Mouse (Mus musculus) hindbrain, embryonic 12.5 days (tissue): ENCODE measurements around the gene Cyyr1. TPM values are rescaled to one million over a fixed set of nuclear protein-coding genes. Genes with fewer than 3 reads are reported as not detected.
"Not testable (repeated sequence)": the region's sequence is repeated elsewhere in the genome, so short reads cannot be mapped to it uniquely, and the experiment has no call there.

Source experiments
- ATAC-seq: fragments of 200-750 bp; cut with Nextera tagmentation; 2 replicates; pipeline ENCODE4 v1.8.0; 2017; ENCODE audit warnings: moderate TSS enrichment; ENCODE audit not compliant: low FRiP score
- H3K27ac ChIP-seq: fragments of 300-500 bp; sonication (generic); 2 replicates; pipeline ENCODE4 v1.5.1; 2016; ENCODE audit warnings: mild to moderate bottlenecking
- H3K27me3 ChIP-seq: fragments of 300-500 bp; sonication (generic); 2 replicates; pipeline ENCODE4 v1.6.1; 2016; ENCODE audit warnings: mild to moderate bottlenecking
- H3K36me3 ChIP-seq: fragments of 300-500 bp; sonication (generic); 2 replicates; pipeline ENCODE4 v1.6.1; 2016; ENCODE audit warnings: mild to moderate bottlenecking
- H3K4me1 ChIP-seq: fragments of 300-500 bp; sonication (generic); 2 replicates; pipeline ENCODE4 v1.6.1; 2016
- H3K4me2 ChIP-seq: fragments of 300-500 bp; sonication (generic); replicated peaks from 2 replicates; pipeline ENCODE4 v1.6.1; 2016; ENCODE audit warnings: mild to moderate bottlenecking
- H3K4me3 ChIP-seq: fragments of 300-500 bp; sonication (generic); 2 replicates; pipeline ENCODE4 v1.5.1; 2016; ENCODE audit warnings: mild to moderate bottlenecking
- H3K9ac ChIP-seq: fragments of 300-500 bp; sonication (generic); 2 replicates; pipeline ENCODE4 v1.6.1; 2016; ENCODE audit warnings: mild to moderate bottlenecking, moderate library complexity
- H3K9me3 ChIP-seq: fragments of 300-500 bp; sonication (generic); replicated peaks from 2 replicates; pipeline ENCODE4 v1.6.1; 2016; ENCODE audit warnings: mild to moderate bottlenecking
- WGBS: fragments of 180-500 bp; shearing (Covaris S2); methylation state at CpG from one replicate; pipeline ENCODE4 v1.1.7; 2016; 5-methylcytosine and 5-hydroxymethylcytosine counted together
- polyA plus RNA-seq: library from polyadenylated mRNA; unstranded; fragments of >200 nt; fragmentation: Nextera tagmentation; extraction: Ambion mirVana; gene quantifications from 2 replicates; pipeline ENCODE4 v1.2.1, GENCODE M21; 2016

Gene Cyyr1
- polyA plus RNA-seq: 4.4 and 4.5 TPM in 2 replicates

DNA sequence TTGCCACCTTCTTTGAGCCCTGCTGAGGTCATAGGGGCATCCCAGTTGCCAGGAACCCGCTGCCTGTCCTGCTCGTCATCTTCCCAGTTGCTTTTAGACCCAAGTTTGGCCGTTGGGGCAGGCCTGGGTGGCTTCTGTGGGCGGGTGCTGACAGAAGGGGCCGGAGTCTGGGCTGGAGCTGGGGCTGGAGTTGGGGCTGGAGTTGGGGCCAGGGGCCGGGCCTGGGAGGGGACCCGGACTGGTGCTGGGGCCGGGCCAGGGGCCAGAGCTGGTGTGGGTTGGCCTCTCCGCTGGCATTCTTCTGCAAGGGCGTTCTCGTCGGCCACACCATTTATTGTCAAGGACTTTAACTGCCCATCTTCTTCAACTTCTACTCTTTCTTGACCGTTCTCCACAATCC, at the start of gene Cyyr1:
Gene Cyyr1, minus strand, starts transcription at position 101 of the 400 bp plus-strand sequence.
- not testable (repeated sequence) for H3K27ac ChIP-seq, ATAC-seq, H3K9me3 ChIP-seq, H3K36me3 ChIP-seq, H3K27me3 ChIP-seq, H3K4me1 ChIP-seq, H3K9ac ChIP-seq, H3K4me2 ChIP-seq, H3K4me3 ChIP-seq
- WGBS: 78% methylated on average over 13 of the region's 13 CpGs

DNA sequence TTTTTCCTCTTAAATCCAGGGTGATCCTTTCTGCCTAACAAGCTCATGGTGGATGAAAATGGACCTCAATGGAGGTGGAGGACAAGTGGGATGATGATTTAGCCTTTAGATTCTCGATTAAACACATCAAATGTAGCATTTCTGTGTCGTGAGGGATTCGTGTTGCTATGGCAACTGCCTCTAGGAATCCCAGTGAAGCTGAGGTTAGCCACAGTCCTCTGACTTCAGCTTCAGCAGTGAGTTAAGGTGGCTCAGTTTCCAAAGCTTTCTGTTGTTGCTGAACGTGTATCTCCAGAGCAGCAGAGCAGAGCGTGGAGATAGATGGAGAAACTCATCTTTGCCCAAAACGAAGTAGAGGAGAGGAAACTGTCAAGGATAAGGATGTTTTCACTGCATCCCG, 35.6 kb upstream of the Cyyr1 start:
- 63% methylated on average over 7 of the region's 7 CpGs for WGBS
- ATAC-seq: no peak
- Histone ChIP-seq H3K27ac (no peak overlapping the region), H3K27me3 (no peaks in the 10 kb centered on the region), H3K9me3 (no peaks in the 10 kb centered on the region), H3K4me3 (no peak overlapping the region), H3K4me2 (no peak overlapping the region), H3K36me3 (no peaks in the 10 kb centered on the region), H3K9ac (no peak overlapping the region), H3K4me1 (no peaks in the 10 kb centered on the region)

- no peak for ATAC-seq
- Histone ChIP-seq H3K4me3 (no peak overlapping the region), H3K36me3 (no peaks in the 10 kb centered on the region), H3K9me3 (no peaks in the 10 kb centered on the region), H3K27me3 (no peaks in the 10 kb centered on the region), H3K4me1 (no peaks in the 10 kb centered on the region), H3K9ac (no peak overlapping the region), H3K27ac (no peak overlapping the region), H3K4me2 (no peak overlapping the region)
- 84% methylated on average over 4 of the region's 4 CpGs for WGBS
Observed at GRCm38 (mm10) chr16:85587573-85588226, 34.5 kb upstream of the Cyyr1 start.

GRCm38 (mm10) chr16:85566474-85566873, 13.3 kb upstream of the Cyyr1 start:
- 80% methylated on average over 5 of the region's 5 CpGs for whole genome bisulfite sequencing
- H3K9me3 ChIP-seq: no peaks in the 10 kb centered on the region
- H3K9ac ChIP-seq: no peak overlapping the region
- H3K36me3 ChIP-seq: no peaks in the 10 kb centered on the region
- no peak overlapping the region for H3K4me2 ChIP-seq
- no peak overlapping the region for H3K4me3 ChIP-seq
- H3K4me1 ChIP-seq: no peaks in the 10 kb centered on the region
- H3K27ac ChIP-seq: no peak overlapping the region
- no peaks in the 10 kb centered on the region for H3K27me3 ChIP-seq
- ATAC-seq: no peak

DNA sequence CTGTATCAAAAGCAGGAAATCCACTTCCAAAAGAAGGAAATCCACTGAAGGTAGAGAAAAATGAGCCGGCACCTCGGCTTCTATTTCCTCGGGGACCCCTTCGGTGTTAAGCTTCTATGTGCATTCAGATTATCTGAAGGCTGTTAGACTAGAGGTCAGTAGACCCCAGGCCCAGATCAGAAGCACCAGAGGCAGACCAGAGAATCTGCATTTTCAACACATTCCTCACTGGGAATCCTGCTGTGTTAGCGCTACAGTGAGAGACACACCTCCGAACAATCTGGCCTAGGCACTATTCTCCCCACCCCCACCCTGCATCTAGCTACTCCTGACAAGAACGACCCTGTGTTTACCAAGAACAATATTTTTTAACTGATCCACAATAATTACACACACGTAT, 641 bp upstream of the Cyyr1 start:
- Histone ChIP-seq H3K9me3 (no peaks in the 10 kb centered on the region), H3K4me1 (peaks cover 9% of the 10 kb centered on the region), H3K36me3 (no peaks in the 10 kb centered on the region), H3K27ac (no peak overlapping the region), H3K4me3 (no peak overlapping the region), H3K9ac (no peak overlapping the region), H3K27me3 (no peaks in the 10 kb centered on the region), H3K4me2 (no peak overlapping the region)
- WGBS: 40% methylated on average over 8 of the region's 8 CpGs
- ATAC-seq: no peak

GRCm38 (mm10) chr16:85551976-85552375, 1.2 kb downstream of the Cyyr1 start:
- H3K27ac ChIP-seq, H3K4me3 ChIP-seq, H3K4me2 ChIP-seq, H3K27me3 ChIP-seq, ATAC-seq, H3K9me3 ChIP-seq, H3K36me3 ChIP-seq, H3K4me1 ChIP-seq, H3K9ac ChIP-seq: not testable (repeated sequence)
- 95% methylated on average over 1 of the region's 11 CpGs for WGBS

DNA sequence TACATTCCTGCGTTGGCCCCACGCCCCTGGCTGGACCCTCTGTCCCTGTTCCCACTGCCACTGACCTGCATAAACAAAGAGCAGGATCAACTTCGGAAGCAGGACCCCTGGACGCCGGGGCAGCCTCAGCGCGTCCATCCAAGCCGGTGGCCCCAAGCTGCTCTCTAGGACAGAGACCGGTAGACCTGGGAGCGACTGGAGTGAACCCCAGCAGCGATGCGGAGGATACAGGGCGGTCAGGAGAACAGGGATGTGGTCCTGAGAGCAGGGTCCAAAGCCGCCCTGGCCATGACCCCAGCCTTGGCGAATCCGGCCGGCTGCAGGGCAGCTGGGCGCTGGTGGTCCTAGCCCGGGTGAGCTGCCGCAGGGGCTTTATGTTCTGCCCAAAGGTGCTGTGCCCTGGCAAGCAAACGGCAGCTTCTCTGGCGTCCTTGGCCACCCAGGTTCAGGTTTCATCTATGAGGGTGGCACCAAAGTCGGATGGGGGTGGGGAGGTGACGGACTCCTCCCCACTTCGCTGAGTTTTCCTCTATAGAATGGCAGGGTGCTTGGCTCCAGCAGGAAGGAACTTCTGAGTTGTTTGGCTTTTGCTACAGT, 3.1 kb downstream of the Cyyr1 start:
- ATAC-seq: peak; percentile 73
- H3K4me2 ChIP-seq: peak overlapping the region; percentile 77
- peak overlapping the region; percentile 40 for H3K4me3 ChIP-seq
- H3K27ac ChIP-seq: no peak overlapping the region
- WGBS: under 1% methylated on average over 25 of the region's 25 CpGs
- peaks cover 9% of the 10 kb centered on the region for H3K4me1 ChIP-seq
- H3K27me3 ChIP-seq: no peaks in the 10 kb centered on the region
- peak overlapping the region; percentile 15; the same call in 1 of the 2 replicates for H3K9ac ChIP-seq
- no peaks in the 10 kb centered on the region for H3K36me3 ChIP-seq
- H3K9me3 ChIP-seq: no peaks in the 10 kb centered on the region

DNA sequence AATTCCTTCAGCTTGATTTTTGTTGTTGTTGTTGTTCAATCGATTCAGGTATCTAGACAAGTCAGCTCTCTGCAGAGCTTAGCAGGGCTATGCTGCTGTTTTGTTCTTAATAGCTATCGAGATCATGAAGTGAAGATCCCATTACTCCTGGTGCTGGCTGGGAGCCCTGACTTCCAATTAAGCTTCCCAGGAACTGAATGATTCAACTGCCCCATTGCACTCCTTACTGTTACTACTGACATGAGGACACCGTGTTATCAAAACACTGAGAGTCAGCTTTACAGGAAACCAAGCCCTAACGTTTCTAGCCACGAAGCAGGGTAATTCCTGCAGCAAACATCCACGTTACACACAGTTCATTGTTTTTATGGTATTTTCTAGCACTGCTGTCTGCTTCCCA, 6.7 kb downstream of the Cyyr1 start:
- no peak overlapping the region for H3K27ac ChIP-seq
- H3K4me2 ChIP-seq: no peak overlapping the region
- peaks cover 9% of the 10 kb centered on the region for H3K4me1 ChIP-seq
- H3K27me3 ChIP-seq: no peaks in the 10 kb centered on the region
- no peaks in the 10 kb centered on the region for H3K36me3 ChIP-seq
- ATAC-seq: no peak
- H3K9me3 ChIP-seq: no peaks in the 10 kb centered on the region
- no peak overlapping the region for H3K9ac ChIP-seq
- 70% methylated on average over 6 of the region's 6 CpGs for WGBS
- no peak overlapping the region for H3K4me3 ChIP-seq

DNA sequence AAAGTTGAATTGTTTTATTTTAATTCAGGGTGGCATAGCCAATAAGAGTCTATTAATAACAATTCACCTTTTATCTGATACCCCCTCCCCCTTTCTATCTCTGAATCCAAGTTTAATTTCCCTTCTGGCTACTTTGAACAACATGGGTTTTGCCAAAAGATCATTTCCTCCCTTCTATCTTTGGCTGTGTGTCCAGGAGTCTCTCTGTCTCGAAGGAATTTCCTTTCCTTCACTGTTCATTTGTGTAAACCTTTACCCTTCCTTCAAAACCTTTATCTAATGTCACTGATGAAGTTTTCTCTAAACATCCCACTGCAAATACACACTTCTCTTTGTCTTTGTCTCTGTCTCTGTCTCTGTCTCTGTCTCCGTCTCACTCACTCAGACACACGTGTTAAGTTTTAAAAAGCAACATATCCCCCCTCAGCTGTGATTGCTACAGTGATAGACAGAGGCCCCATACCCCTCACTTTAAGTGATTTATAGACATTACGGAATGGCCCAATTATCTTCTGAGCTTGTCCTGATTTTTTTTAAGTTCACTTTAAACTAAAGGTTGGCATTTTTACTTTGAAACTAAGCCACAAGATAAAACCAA, 11.4 kb downstream of the Cyyr1 start:
- Histone ChIP-seq H3K27ac (no peak overlapping the region), H3K4me2 (no peak overlapping the region), H3K9ac (no peak overlapping the region), H3K27me3 (no peaks in the 10 kb centered on the region), H3K36me3 (no peaks in the 10 kb centered on the region), H3K4me1 (no peaks in the 10 kb centered on the region), H3K9me3 (no peaks in the 10 kb centered on the region), H3K4me3 (no peak overlapping the region)
- no peak for ATAC-seq
- WGBS: 82% methylated on average over 4 of the region's 4 CpGs

DNA sequence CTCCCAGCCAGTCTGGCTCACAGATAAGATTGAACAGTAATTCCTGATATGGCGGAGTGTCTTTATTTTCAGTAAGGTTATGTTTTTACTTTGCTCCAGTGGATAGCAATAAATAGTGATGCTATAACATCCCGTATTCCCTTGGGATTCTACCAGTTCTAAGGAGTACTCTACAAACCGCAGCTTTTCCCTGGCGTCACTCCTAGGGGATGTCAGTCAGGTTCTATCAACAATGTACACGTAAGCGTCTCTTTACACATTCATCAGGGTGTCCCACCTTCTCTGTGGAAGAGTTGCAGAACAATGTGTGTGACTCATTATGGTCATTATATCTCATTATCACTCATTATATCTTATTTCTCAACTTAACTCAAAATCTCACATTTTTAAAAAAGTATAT, 12.2 kb downstream of the Cyyr1 start:
- H3K4me2 ChIP-seq: no peak overlapping the region
- H3K9me3 ChIP-seq: no peaks in the 10 kb centered on the region
- H3K9ac ChIP-seq: no peak overlapping the region
- H3K4me3 ChIP-seq: no peak overlapping the region
- WGBS: 90% methylated on average over 6 of the region's 6 CpGs
- H3K4me1 ChIP-seq: no peaks in the 10 kb centered on the region
- no peak overlapping the region for H3K27ac ChIP-seq
- no peaks in the 10 kb centered on the region for H3K27me3 ChIP-seq
- no peak for ATAC-seq
- H3K36me3 ChIP-seq: no peaks in the 10 kb centered on the region

DNA sequence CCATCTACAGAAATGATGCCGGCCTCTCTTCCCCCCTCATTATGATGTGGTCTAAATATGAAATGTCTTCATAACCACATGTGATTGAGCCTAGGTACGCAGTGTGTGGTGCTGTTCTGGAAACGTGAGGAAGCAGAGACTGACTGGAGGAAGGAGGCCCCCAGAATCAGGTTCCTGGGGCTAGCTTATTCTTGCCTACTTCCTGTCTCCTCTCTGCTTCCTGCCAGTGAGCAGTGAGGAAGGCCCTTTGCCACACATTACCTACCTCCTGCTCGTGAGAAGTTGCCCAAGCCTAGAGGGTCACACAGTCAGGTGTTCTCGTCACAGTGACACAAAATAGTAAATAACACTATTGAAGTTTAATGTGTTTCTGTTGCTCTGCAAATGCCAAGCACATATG, 14.8 kb downstream of the Cyyr1 start:
- H3K9ac ChIP-seq: no peak overlapping the region
- ATAC-seq: no peak
- H3K4me2 ChIP-seq: no peak overlapping the region
- H3K4me3 ChIP-seq: no peak overlapping the region
- WGBS: 75% methylated on average over 5 of the region's 5 CpGs
- H3K27me3 ChIP-seq: no peaks in the 10 kb centered on the region
- no peaks in the 10 kb centered on the region for H3K36me3 ChIP-seq
- no peaks in the 10 kb centered on the region for H3K9me3 ChIP-seq
- no peak overlapping the region for H3K27ac ChIP-seq
- H3K4me1 ChIP-seq: no peaks in the 10 kb centered on the region

DNA sequence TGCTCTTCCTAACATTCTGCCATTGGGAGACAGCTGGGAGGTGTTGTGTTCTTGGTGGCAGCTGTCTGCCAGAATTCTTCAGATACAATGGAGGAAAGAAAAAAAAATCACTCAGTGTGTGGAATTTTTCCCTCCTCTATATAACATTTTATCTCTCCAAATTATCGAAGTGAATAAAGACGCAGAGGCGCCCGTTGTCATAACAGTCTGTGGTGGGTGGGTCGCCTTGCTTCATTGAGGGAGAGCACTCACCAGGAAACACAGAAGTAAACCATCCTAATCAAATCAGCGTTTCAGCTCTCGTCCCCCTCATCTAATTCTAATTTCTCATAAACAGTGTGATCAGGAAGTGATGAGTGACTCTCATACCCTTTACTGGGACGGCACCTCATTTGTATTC, 17.1 kb downstream of the Cyyr1 start:
- Histone ChIP-seq H3K4me1 (no peaks in the 10 kb centered on the region), H3K4me3 (no peak overlapping the region), H3K27me3 (no peaks in the 10 kb centered on the region), H3K9me3 (no peaks in the 10 kb centered on the region), H3K4me2 (no peak overlapping the region), H3K36me3 (no peaks in the 10 kb centered on the region), H3K9ac (no peak overlapping the region), H3K27ac (no peak overlapping the region)
- no peak for ATAC-seq
- 91% methylated on average over 8 of the region's 8 CpGs for WGBS
